Mouse (Mus musculus) heart, postnatal 0 days (tissue): Measurements from ENCODE around the gene Itfg2.

ENCODE experiments used
- CTCF ChIP-seq: IDR thresholded peaks from 2 replicates; pipeline ENCODE4 v1.5.1; 2016; ENCODE audit warnings: antibody characterized with exemption, control low read depth, low read depth
- EP300 ChIP-seq: IDR thresholded peaks from 2 replicates; pipeline ENCODE4 v1.6.1; 2016; ENCODE audit warnings: antibody characterized with exemption, low read depth

DNA sequence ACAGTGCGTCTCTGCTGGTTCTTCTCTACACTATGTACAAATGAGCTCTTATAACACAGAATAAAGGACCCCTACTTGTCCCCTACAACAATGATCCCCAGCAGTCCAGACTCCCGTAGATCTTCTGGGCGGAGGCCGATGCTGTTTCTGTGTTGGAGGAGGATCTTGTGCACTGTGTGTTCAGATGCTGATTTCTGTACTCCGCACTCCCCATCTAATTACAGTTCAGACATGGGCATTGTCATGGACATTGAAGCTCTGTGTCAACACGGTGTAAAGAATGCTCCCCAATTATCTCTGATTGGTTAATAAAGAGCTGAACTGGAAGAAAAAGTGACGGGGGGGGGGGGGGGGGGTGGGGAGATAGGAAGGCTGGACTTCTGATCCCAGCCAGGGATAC lies 41.3 kb upstream of the Itfg2 start:
- no peak for TF ChIP-seq CTCF
- no peak for TF ChIP-seq EP300
